Mouse (Mus musculus) olfactory bulb, adult 2 months (tissue): ENCODE data around the gene Uri1. TPM values are rescaled to one million over a fixed set of nuclear protein-coding genes. Genes with fewer than 3 reads are reported as not detected.

Experiments
- H3K27ac ChIP-seq: fragments of 200-500 bp; 2 replicates; pipeline ENCODE4 v1.5.1; 2012; ENCODE audit warnings: low read depth, low read length; ENCODE audit not compliant: insufficient read depth
- H3K4me1 ChIP-seq: fragments of 200-500 bp; 2 replicates; pipeline ENCODE4 v1.6.1; 2012; ENCODE audit warnings: low read length; ENCODE audit not compliant: control insufficient read depth, insufficient read depth
- H3K4me3 ChIP-seq: fragments of 200-500 bp; 2 replicates; pipeline ENCODE4 v1.5.1; 2012; ENCODE audit warnings: mild to moderate bottlenecking, low read depth, low read length, moderate library complexity; ENCODE audit not compliant: insufficient read depth
- CTCF ChIP-seq: fragments of 200-500 bp; IDR thresholded peaks from 2 replicates; pipeline ENCODE4 v1.5.1; 2012; ENCODE audit warnings: low read depth, mild to moderate bottlenecking, low read length, moderate library complexity; ENCODE audit not compliant: insufficient read depth
- POLR2A ChIP-seq: fragments of 200-500 bp; IDR thresholded peaks from 2 replicates; pipeline ENCODE4 v1.6.1; 2012; ENCODE audit warnings: mild to moderate bottlenecking, low read depth, low read length, moderate library complexity; ENCODE audit not compliant: insufficient read depth
- WGBS: fragments of 180-500 bp; shearing (Covaris S2); methylation state at CpG from one replicate; pipeline ENCODE4 v1.1.7; 2018; 5-methylcytosine and 5-hydroxymethylcytosine counted together
- polyA plus RNA-seq: library from polyadenylated mRNA; stranded (reverse); fragments of >200 nt; gene quantifications from 2 replicates; pipeline ENCODE4 v1.2.4, GENCODE M21; 2012; ENCODE audit warnings: low replicate concordance; ENCODE audit not compliant: missing spikeins, insufficient read depth, insufficient read length

The Uri1 gene
- polyA plus RNA-seq, 1 experiment: not detected

- no peak for TF ChIP-seq CTCF
- TF ChIP-seq POLR2A: no peak
- no peaks in the 10 kb centered on the region for H3K4me1 ChIP-seq
- WGBS: 67% methylated on average over 5 of the region's 5 CpGs
- no peak overlapping the region for H3K4me3 ChIP-seq
- H3K27ac ChIP-seq: no peak overlapping the region
These were observed 23.9 kb upstream of the Uri1 start for GRCm38 (mm10) chr7:38047229-38047628.

DNA sequence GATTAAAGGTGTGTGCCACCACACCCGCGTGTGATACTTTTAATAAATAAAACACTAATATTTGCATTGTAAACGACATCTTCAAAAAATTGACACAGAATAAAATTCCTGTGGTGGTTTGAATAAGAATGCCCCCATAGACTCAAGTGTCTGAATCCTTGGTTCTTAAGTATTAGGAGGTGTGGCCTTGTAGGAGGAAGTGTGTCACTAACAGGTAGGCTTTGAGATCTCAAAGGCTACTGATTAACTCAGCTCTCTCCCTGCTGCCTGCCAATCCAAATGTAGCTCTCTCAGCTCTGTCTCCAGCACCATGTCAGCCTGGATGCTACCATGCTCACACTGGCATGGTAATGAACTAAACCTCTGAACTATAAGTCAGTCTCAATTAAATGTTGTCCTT is 17.9 kb upstream of the Uri1 start:
- 93% methylated on average over 3 of the region's 3 CpGs for WGBS
- TF ChIP-seq CTCF (no peak), POLR2A (no peak)

GRCm38 (mm10) chr7:38037586-38037985 is 14.2 kb upstream of the Uri1 start:
- 66% methylated on average over 5 of the region's 5 CpGs for WGBS
- Histone ChIP-seq H3K27ac (no peak overlapping the region), H3K4me1 (no peaks in the 10 kb centered on the region), H3K4me3 (no peak overlapping the region)
- no peak for TF ChIP-seq CTCF
- TF ChIP-seq POLR2A: no peak

More for the DNA sequence above, 17.9 kb upstream of the Uri1 start:
- no peak overlapping the region for H3K27ac ChIP-seq
- H3K4me1 ChIP-seq: no peaks in the 10 kb centered on the region
- no peak overlapping the region for H3K4me3 ChIP-seq

GRCm38 (mm10) chr7:38031183-38031582 is 7.8 kb upstream of the Uri1 start:
- Histone ChIP-seq H3K4me3 (no peak overlapping the region), H3K4me1 (no peaks in the 10 kb centered on the region), H3K27ac (no peak overlapping the region)
- no peak for TF ChIP-seq CTCF
- TF ChIP-seq POLR2A: no peak
- WGBS: 92% methylated on average over 4 of the region's 4 CpGs

GRCm38 (mm10) chr7:38030606-38031005 is 7.3 kb upstream of the Uri1 start:
- WGBS: 61% methylated on average over 6 of the region's 6 CpGs
- TF ChIP-seq CTCF (no peak), POLR2A (no peak)
- Histone ChIP-seq H3K27ac (no peak overlapping the region), H3K4me1 (no peaks in the 10 kb centered on the region), H3K4me3 (no peak overlapping the region)

- 83% methylated on average over 2 of the region's 2 CpGs for WGBS
- TF ChIP-seq POLR2A (no peak), CTCF (no peak)
- H3K4me3 ChIP-seq: no peak overlapping the region
- H3K4me1 ChIP-seq: no peaks in the 10 kb centered on the region
- no peak overlapping the region for H3K27ac ChIP-seq
These were observed 6.6 kb upstream of the Uri1 start for GRCm38 (mm10) chr7:38029986-38030385.

DNA sequence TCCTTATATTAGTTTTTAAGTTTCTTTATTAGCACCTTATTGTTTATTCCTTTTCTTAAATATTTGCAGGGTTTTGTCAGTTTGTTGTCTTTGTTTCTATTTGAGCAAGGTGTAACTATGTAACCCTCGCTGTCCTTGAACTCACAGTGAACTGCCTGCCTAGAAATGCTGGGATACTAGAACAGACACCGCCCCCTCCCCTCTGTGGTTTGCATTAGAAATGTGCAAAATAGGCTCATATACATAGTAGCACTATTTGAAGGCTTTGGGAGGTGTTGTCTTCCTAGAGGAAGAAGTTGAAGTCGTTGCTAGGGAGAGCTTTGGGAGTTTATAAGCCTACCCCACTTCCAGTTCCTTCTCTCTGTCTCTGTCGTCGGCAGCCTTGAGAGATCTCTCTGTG is 5.7 kb upstream of the Uri1 start:
- H3K4me1 ChIP-seq: no peaks in the 10 kb centered on the region
- H3K27ac ChIP-seq: no peak overlapping the region
- TF ChIP-seq POLR2A (no peak), CTCF (no peak)
- no peak overlapping the region for H3K4me3 ChIP-seq
- 66% methylated on average over 5 of the region's 5 CpGs for WGBS

DNA sequence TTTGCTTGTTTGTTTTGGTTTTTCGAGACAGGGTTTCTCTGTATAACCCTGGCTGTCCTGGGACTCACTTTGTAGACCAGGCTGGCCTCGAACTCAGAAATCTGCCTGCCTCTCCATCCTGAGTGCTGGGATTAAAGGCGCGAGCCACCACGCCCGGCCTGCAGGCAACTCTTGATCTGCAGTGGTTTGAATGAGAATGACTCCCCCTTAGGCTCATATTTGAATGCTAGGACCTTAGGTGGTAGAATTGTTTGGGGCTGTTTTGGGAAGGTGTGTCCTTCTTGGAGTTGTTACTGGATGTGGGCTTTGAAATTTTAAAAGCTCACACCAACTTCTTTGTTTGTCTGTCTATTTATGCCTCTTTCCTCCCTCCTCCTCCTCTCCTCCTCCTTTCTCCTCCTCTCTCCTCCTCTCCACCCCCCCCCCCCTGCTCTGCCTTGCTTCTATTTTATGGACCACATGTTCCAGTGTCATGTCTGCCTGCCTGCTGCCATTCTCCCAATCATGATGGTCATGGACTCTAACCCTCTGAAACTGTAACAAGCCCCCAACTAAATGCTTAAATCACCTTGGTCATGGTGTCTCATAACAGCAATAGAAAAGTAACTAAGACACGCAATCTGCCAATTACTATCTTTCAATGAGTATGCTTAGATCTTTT is 4.7 kb upstream of the Uri1 start:
- H3K27ac ChIP-seq: no peak overlapping the region

DNA sequence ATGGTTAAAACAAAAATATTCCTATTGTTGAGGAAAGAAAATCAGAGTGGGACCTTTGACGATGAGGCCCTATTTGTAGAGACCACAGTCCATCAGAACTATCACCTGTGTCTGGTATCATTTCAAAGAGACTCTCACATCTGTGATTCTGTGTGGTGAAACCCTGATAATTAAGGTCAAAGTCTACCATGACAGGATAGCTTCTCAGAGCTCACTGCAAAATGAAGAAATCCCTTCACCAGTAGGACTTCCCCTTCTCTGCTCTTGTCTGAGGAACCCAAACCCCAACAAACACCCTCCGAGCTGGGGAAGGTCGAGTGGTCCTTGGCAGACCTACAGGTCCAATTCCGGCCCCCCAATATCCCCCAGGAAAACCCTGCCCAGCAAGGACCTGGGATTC is 1.5 kb upstream of the Uri1 start:
- Histone ChIP-seq H3K4me1 (no peaks in the 10 kb centered on the region), H3K27ac (no peak overlapping the region), H3K4me3 (no peak overlapping the region)
- TF ChIP-seq POLR2A (no peak), CTCF (no peak)
- 90% methylated on average over 4 of the region's 4 CpGs for WGBS

More for the DNA sequence above, 4.7 kb upstream of the Uri1 start:
- H3K4me3 ChIP-seq: no peak overlapping the region
- WGBS: 88% methylated on average over 7 of the region's 7 CpGs
- TF ChIP-seq CTCF: no peak
- TF ChIP-seq POLR2A: no peak
- no peaks in the 10 kb centered on the region for H3K4me1 ChIP-seq
